In the genomic region with DNA sequence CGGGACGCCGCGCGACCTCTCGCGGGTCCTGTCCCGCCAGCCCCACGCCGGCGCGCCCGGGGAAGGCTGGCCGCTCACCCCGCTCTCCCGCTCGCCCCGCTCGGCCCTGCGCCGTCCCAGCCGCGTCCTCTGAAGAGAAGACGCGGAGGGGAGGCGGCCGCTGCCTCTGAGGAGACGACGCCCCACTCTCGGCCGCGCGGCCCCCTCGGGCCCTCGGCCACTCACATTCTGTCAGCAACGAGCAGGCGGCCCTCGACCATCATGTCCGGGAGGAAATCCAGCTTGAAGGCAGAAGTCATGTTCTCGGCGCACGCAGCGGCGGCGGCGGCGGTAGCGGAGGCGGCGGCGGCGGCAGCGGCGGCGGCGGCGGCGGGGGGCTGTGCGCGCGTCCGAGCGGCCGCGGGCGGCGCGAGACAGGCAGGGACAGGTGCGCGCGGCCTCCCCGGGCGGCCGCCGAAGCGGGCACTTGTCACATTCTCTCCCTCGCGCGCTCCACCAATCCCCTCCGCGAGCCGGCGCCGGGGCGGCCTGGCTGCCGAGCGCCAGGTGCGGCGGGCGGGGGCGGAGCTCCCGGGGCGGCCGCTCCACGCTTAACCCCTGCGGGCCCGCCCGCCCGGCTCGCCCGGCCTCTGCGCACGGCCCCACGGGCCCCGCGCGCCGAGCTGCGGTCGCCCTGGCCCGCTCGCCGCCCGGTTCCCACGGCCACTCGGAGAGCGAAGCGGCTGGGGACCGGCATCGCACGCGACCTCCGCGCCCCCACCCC, we compare ENCODE assay signal across 8 mouse cellular contexts.
DNase-seq lines count a peak whose midpoint lies in the region; ATAC-seq lines count a peak whose summit lies in the region.

No protein-coding gene starts in this region.

- H3K36me3 ChIP-seq in embryonic facial prominence, embryonic 10.5 days (replicated peaks) = no peaks in the 10 kb centered on the region
- no peaks in the 10 kb centered on the region for H3K36me3 ChIP-seq in heart, embryonic 12.5 days
- H3K36me3 ChIP-seq in kidney, embryonic 15.5 days = no peaks in the 10 kb centered on the region
- H3K36me3 ChIP-seq in neural tube, embryonic 15.5 days = no peaks in the 10 kb centered on the region

- peaks cover 67% of the 10 kb centered on the region for H3K27me3 ChIP-seq in embryonic facial prominence, embryonic 10.5 days (replicated peaks; ENCODE audit: low read depth, poor library complexity, severe bottlenecking)
- no peaks in the 10 kb centered on the region for H3K27me3 ChIP-seq in heart, embryonic 12.5 days (replicated peaks)
- H3K27me3 ChIP-seq in kidney, embryonic 15.5 days = peaks cover 39% of the 10 kb centered on the region
- no peaks in the 10 kb centered on the region for H3K27me3 ChIP-seq in neural tube, embryonic 15.5 days (replicated peaks)

- peak; percentile 89 for ATAC-seq in heart, embryonic 12.5 days (ENCODE audit: insufficient number of reproducible peaks, low FRiP score)
- peak; percentile 93 for ATAC-seq in kidney, embryonic 15.5 days (replicated peaks; ENCODE audit: low FRiP score)
- ATAC-seq in neural tube, embryonic 15.5 days (ENCODE audit: low FRiP score) = peak; percentile 81

- peak overlapping the region; percentile 80 for H3K4me3 ChIP-seq in embryonic facial prominence, embryonic 10.5 days
- peak overlapping the region; percentile 73 for H3K4me3 ChIP-seq in heart, embryonic 12.5 days
- H3K4me3 ChIP-seq in kidney, embryonic 15.5 days (replicated peaks) = peak overlapping the region; percentile 68
- H3K4me3 ChIP-seq in neural tube, embryonic 15.5 days (replicated peaks) = peak overlapping the region; percentile 72

- peaks cover 41% of the 10 kb centered on the region for H3K4me1 ChIP-seq in embryonic facial prominence, embryonic 10.5 days
- H3K4me1 ChIP-seq in heart, embryonic 12.5 days (replicated peaks) = 0 out of 2 replicates have a peak, but pooled peaks cover 11% of the 10 kb centered on the region
- H3K4me1 ChIP-seq in kidney, embryonic 15.5 days = peaks cover 12% of the 10 kb centered on the region; the same call in 1 of the 2 replicates
- H3K4me1 ChIP-seq in neural tube, embryonic 15.5 days = peaks cover 49% of the 10 kb centered on the region

- peak; percentile 69 to 81 for DNase-seq in left cerebral cortex, adult 18-20 months (ENCODE audit: low spot score in 2 of 2)
- DNase-seq in left cerebral cortex, adult 11 months (ENCODE audit: low spot score) = no peak
- peak; percentile 84 for DNase-seq in embryonic facial prominence, embryonic 10.5 days (ENCODE audit: low spot score)
- peak; percentile 83 to 85 for DNase-seq in lung, adult 18-20 months
- peak; percentile 82 for DNase-seq in testis, postnatal 10 days (ENCODE audit: low spot score)

- H3K9ac ChIP-seq in heart, embryonic 12.5 days = peak overlapping the region; percentile 84
- peak overlapping the region; percentile 57 for H3K9ac ChIP-seq in kidney, embryonic 15.5 days
- peak overlapping the region; percentile 95 for H3K9ac ChIP-seq in neural tube, embryonic 15.5 days (replicated peaks)

- H3K27ac ChIP-seq in embryonic facial prominence, embryonic 10.5 days (replicated peaks) = peak overlapping the region; percentile 90
- H3K27ac ChIP-seq in heart, embryonic 12.5 days (ENCODE audit: poor library complexity, severe bottlenecking) = peak overlapping the region; percentile 78
- peak overlapping the region; percentile 28; the same call in 1 of the 2 replicates for H3K27ac ChIP-seq in kidney, embryonic 15.5 days
- peak overlapping the region; percentile 96 for H3K27ac ChIP-seq in neural tube, embryonic 15.5 days (replicated peaks)

- H3K9me3 ChIP-seq in embryonic facial prominence, embryonic 10.5 days = no peaks in the 10 kb centered on the region
- no peaks in the 10 kb centered on the region for H3K9me3 ChIP-seq in heart, embryonic 12.5 days (replicated peaks)
- no peaks in the 10 kb centered on the region for H3K9me3 ChIP-seq in kidney, embryonic 15.5 days (replicated peaks)
- H3K9me3 ChIP-seq in neural tube, embryonic 15.5 days (replicated peaks) = no peaks in the 10 kb centered on the region

- H3K4me2 ChIP-seq in heart, embryonic 12.5 days = peak overlapping the region; percentile 77
- peak overlapping the region; percentile 96 for H3K4me2 ChIP-seq in kidney, embryonic 15.5 days
- H3K4me2 ChIP-seq in neural tube, embryonic 15.5 days = peak overlapping the region; percentile 83

- WGBS in embryonic facial prominence, embryonic 10.5 days = 3% methylated on average over 124 of the region's 124 CpGs
- WGBS in heart, embryonic 12.5 days = 4% methylated on average over 107 of the region's 124 CpGs
- under 1% methylated on average over 116 of the region's 124 CpGs for WGBS in kidney, embryonic 15.5 days
- under 1% methylated on average over 104 of the region's 124 CpGs for WGBS in neural tube, embryonic 15.5 days

Comparison
In these comparisons a context has a peak if more than half of its experiments do, and no peak if none do; other contexts are left out.
1. H3K27ac ChIP-seq: peak in every context shown above with its lines; median percentile 96 in neural tube, embryonic 15.5 days; 90 in embryonic facial prominence, embryonic 10.5 days; 78 in heart, embryonic 12.5 days; 28 in kidney, embryonic 15.5 days.